Mouse (Mus musculus): Measurements from ENCODE around the gene Cfap73. TPM values are rescaled to one million over a fixed set of nuclear protein-coding genes. Genes with fewer than 3 reads are reported as not detected.
A peak's percentile ranks its signal among the peaks of the same experiment; 100 is the strongest.

Cfap73 gene
- total and polyA plus RNA-seq, 3 experiments: 0.26 TPM; not detected in 2

DNA sequence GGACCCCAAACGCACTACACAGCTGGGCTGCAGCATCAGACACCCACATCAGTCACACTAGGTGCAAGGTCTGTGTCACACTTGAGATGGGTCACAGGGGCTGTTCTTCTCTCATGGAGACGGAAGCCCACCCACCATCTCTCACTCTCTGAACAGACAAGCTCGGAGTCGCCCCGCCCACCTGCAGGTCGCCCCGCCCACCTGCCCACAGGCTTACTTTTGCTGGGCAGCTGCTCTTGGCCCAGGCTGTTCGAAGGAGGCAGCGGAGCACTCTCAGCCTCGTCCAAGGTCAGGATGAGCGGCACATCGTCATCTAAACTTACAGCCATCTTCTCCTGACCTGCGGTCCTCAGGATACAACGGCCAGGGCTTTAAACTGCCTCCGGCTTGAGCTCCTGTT, 49.1 kb downstream of the Cfap73 start:
- Histone ChIP-seq H3K27me3 (replicated peaks) (peaks cover 10% of the 10 kb centered on the region), H3K36me3 (replicated peaks in 1 of 2; ENCODE audit: control insufficient read depth in 1 of 2, insufficient read depth in 1 of 2, low read length in 1 of 2) (peaks cover 0 to 21% of the 10 kb centered on the region in 2 experiments), H3K9me3 (replicated peaks; ENCODE audit: low read length) (peaks cover 6% of the 10 kb centered on the region), H3K79me2 (replicated peaks; ENCODE audit: control insufficient read depth, extremely low read depth, insufficient read depth, poor library complexity, severe bottlenecking) (no peaks in the 10 kb centered on the region), H3K4me2 (ENCODE audit: insufficient read depth, low read depth, poor library complexity, severe bottlenecking) (no peak overlapping the region), H3K4me3 (replicated peaks in 1 of 3; ENCODE audit: low read depth in 2 of 3, low read length in 2 of 3, poor library complexity in 1 of 3) (no peak overlapping the region), H3K9ac (ENCODE audit: insufficient read depth, low read depth) (no peak overlapping the region), H3K27ac (ENCODE audit: insufficient read depth, low read depth) (no peak overlapping the region), H3K4me1 (ENCODE audit: control insufficient read depth in 1 of 2, insufficient read depth in 2 of 2) (peaks cover 9 to 56% of the 10 kb centered on the region in 2 experiments)
- in situ Hi-C loops (cut with MboI; ENCODE audit: low pct_ligation_motif_present, low pct_unique_long_range_greater_than_20kb, low sequenced_read_pairs): no loop called here
- no peak for DNase-seq (ENCODE audit: extremely low read depth)
- dilution Hi-C loops (cut with MboI; ENCODE audit: extremely low pct_ligation_motif_present, extremely low pct_unique_long_range_greater_than_20kb, low sequenced_read_pairs): no loop called here
- TF ChIP-seq EP300 (IDR thresholded peaks at IDR 0.05; ENCODE audit: low read length) (no peak), CTCF (conservative IDR thresholded peaks at IDR 0.05 in 1 of 2, IDR thresholded peaks at IDR 0.05 in 1 of 2; ENCODE audit: low read depth in 2 of 2, low read length in 2 of 2) (no peak), MXI1 (IDR thresholded peaks at IDR 0.05; ENCODE audit: low read depth, low read length) (no peak), RAD21 (IDR thresholded peaks at IDR 0.05; ENCODE audit: low read depth, low read length) (no peak), BHLHE40 (IDR thresholded peaks at IDR 0.05; ENCODE audit: low read depth, low read length) (no peak), PAX5 (IDR thresholded peaks at IDR 0.05; ENCODE audit: low read length) (no peak), SMC3 (IDR thresholded peaks at IDR 0.05; ENCODE audit: low read depth, low read length) (no peak), HCFC1 (IDR thresholded peaks at IDR 0.05; ENCODE audit: low read depth, low read length) (no peak), ZMIZ1 (IDR thresholded peaks at IDR 0.05; ENCODE audit: low read depth, low read length) (no peak), TCF12 (IDR thresholded peaks at IDR 0.05; ENCODE audit: low read depth, low read length) (no peak), MYC (IDR thresholded peaks at IDR 0.05; ENCODE audit: low read depth, low read length) (no peak), E2F4 (IDR thresholded peaks at IDR 0.05; ENCODE audit: insufficient replicate concordance, low read depth, low read length) (no peak), USF2 (conservative IDR thresholded peaks at IDR 0.05; ENCODE audit: low read depth, low read length) (no peak), IRF4 (IDR thresholded peaks at IDR 0.05; ENCODE audit: low read depth, low read length) (no peak), ZC3H11A (IDR thresholded peaks at IDR 0.05; ENCODE audit: low read depth, low read length) (no peak), KAT2A (IDR thresholded peaks at IDR 0.05; ENCODE audit: insufficient replicate concordance, low read length) (no peak), MAX (IDR thresholded peaks at IDR 0.05; ENCODE audit: low read length) (no peak)

DNA sequence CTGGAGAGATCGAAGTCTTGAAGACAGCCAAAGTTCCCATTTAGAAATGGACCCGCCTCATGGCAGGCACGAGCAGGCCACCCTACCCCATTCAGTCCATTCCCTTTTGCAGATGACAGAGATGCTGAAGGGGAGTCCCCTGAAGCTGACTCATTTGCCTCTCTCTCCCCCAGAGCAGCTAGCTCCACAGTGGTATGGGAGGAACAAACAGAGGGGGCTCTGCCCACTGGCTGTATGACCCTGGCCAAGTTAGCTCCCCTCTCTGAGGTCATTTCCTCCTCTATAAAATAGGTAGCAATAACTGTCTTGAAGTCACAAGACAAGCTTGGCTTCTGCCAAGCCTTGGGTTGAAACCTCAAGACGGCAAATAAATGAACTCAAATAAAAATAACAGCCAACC, 50.5 kb downstream of the Cfap73 start:
- dilution Hi-C loops (cut with MboI; ENCODE audit: extremely low pct_ligation_motif_present, extremely low pct_unique_long_range_greater_than_20kb, low sequenced_read_pairs): no loop called here
- H3K4me3 ChIP-seq (replicated peaks in 1 of 3; ENCODE audit: low read depth in 2 of 3, low read length in 2 of 3, poor library complexity in 1 of 3): no peak overlapping the region
- DNase-seq (ENCODE audit: extremely low read depth): peak; percentile 75
- TF ChIP-seq IRF4 (IDR thresholded peaks at IDR 0.05; ENCODE audit: low read depth, low read length) (no peak), MAX (IDR thresholded peaks at IDR 0.05; ENCODE audit: low read length) (peak; percentile 34; the same call in 1 of the 2 replicates), ZC3H11A (IDR thresholded peaks at IDR 0.05; ENCODE audit: low read depth, low read length) (no peak), TCF12 (IDR thresholded peaks at IDR 0.05; ENCODE audit: low read depth, low read length) (no peak), E2F4 (IDR thresholded peaks at IDR 0.05; ENCODE audit: insufficient replicate concordance, low read depth, low read length) (no peak), MEF2A (IDR thresholded peaks at IDR 0.05; ENCODE audit: borderline replicate concordance, low read depth, low read length) (peak; percentile 12; the same call in 1 of the 2 replicates), ELF1 (IDR thresholded peaks at IDR 0.05; ENCODE audit: low read depth, low read length) (no peak), GABPA (IDR thresholded peaks at IDR 0.05; ENCODE audit: insufficient replicate concordance, low read depth, low read length) (no peak), POLR2AphosphoS2 (IDR thresholded peaks at IDR 0.05; ENCODE audit: low read depth, low read length) (no peak), MYC (IDR thresholded peaks at IDR 0.05; ENCODE audit: low read depth, low read length) (0 out of 2 replicates have a peak, but pooled peaks have one; percentile 25), RAD21 (IDR thresholded peaks at IDR 0.05; ENCODE audit: low read depth, low read length) (no peak), EP300 (IDR thresholded peaks at IDR 0.05; ENCODE audit: low read length) (peak; percentile 49; the same call in 1 of the 2 replicates), ZMIZ1 (IDR thresholded peaks at IDR 0.05; ENCODE audit: low read depth, low read length) (no peak), MAZ (IDR thresholded peaks at IDR 0.05; ENCODE audit: low read depth, low read length) (0 out of 2 replicates have a peak, but pooled peaks have one; percentile 43), BHLHE40 (IDR thresholded peaks at IDR 0.05; ENCODE audit: low read depth, low read length) (peak; percentile 79), NELFE (IDR thresholded peaks at IDR 0.05; ENCODE audit: low read depth, low read length) (no peak), HCFC1 (IDR thresholded peaks at IDR 0.05; ENCODE audit: low read depth, low read length) (no peak), CHD1 (IDR thresholded peaks at IDR 0.05; ENCODE audit: low read depth, low read length) (no peak)
- peaks cover 0 to 21% of the 10 kb centered on the region in 2 experiments for H3K36me3 ChIP-seq (replicated peaks in 1 of 2; ENCODE audit: control insufficient read depth in 1 of 2, insufficient read depth in 1 of 2, low read length in 1 of 2)
- no peak overlapping the region for H3K9ac ChIP-seq (ENCODE audit: insufficient read depth, low read depth)
- no peak overlapping the region for H3K4me2 ChIP-seq (ENCODE audit: insufficient read depth, low read depth, poor library complexity, severe bottlenecking)
- H3K27me3 ChIP-seq (replicated peaks): peaks cover 10% of the 10 kb centered on the region
- peaks cover 18 to 64% of the 10 kb centered on the region in 2 experiments for H3K4me1 ChIP-seq (ENCODE audit: control insufficient read depth in 1 of 2, insufficient read depth in 2 of 2)
- H3K79me2 ChIP-seq (replicated peaks; ENCODE audit: control insufficient read depth, extremely low read depth, insufficient read depth, poor library complexity, severe bottlenecking): no peaks in the 10 kb centered on the region
- H3K9me3 ChIP-seq (replicated peaks; ENCODE audit: low read length): peaks cover 6% of the 10 kb centered on the region
- in situ Hi-C loops (cut with MboI; ENCODE audit: low pct_ligation_motif_present, low pct_unique_long_range_greater_than_20kb, low sequenced_read_pairs): no loop called here
- no peak overlapping the region for H3K27ac ChIP-seq (ENCODE audit: insufficient read depth, low read depth)

Data from CH12.LX (cell line).